Mouse (Mus musculus): ENCODE data around the gene Gm31371. TPM values are rescaled to one million over a fixed set of nuclear protein-coding genes. Genes with fewer than 3 reads are reported as not detected.
"Not testable (repeated sequence)": the region's sequence is repeated elsewhere in the genome, so short reads cannot be mapped to it uniquely, and the experiment has no call there.

Gm31371 gene
- not detected in 2 replicates for polyA plus RNA-seq (2016; fragmentation: Nextera tagmentation; extraction: Ambion mirVana)

DNA sequence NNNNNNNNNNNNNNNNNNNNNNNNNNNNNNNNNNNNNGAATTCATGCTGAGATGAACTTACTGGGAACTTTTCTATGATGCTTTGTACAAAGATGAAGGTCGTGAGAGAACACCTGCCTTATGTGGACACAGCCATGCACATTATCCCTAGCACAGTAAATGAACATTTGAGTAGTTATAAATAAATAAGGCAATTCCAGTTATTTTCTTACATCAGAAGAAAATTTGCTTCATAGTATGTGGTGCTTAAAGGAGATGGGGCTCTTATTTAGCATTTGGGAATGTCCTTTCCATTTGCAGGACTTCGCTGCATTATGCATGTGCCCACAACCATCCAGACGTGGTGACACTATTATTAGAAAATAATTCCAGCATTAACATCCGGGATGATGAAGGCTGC, at the start of gene Gm31371:
Gm31371 (plus strand) TSS at position 301 of the 400 bp plus-strand sequence.
- H3K4me3 ChIP-seq = not testable (repeated sequence)

DNA sequence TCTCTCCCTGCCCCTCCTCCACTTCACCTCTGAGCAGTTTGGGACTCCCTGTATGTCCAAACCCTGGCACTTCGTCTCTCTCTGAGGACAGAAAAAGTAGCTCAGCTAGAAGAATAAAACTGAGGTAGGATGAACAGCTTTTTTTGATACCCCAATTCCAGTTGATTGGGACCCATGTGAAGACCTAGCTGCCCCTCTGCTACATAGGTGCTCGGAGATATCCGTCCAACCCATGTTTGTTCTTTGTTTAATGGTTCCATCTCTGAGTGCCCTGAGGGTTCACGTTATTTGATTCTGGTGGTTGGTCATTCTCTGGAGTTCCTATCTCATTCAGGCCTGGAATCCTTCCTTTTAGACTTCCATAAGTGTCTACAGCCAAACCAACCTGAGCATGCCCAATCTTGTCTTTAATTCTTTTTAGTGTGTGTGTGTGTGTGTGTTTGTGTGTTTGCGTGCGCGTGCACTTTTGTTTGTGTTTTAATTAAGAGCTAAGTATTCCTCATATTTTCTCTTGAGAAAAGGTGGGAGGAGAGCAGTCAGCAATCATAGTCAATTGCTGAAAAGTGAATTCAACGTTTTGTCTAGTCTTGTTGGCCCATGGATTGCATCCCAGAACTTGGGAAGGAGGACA, 3.3 kb downstream of the Gm31371 start:
- H3K27ac ChIP-seq; H3K27me3 ChIP-seq (ENCODE audit: insufficient read depth, poor library complexity, severe bottlenecking); H3K4me1 ChIP-seq (replicated peaks); H3K36me3 ChIP-seq; DNase-seq (ENCODE audit: low spot score); H3K4me3 ChIP-seq; H3K9me3 ChIP-seq: not testable (repeated sequence)
- 82% methylated on average over 8 of the region's 8 CpGs for WGBS

More for the DNA sequence above, at the start of gene Gm31371:
- not testable (repeated sequence) for H3K9me3 ChIP-seq; DNase-seq (ENCODE audit: low spot score); H3K27ac ChIP-seq; H3K36me3 ChIP-seq; H3K4me1 ChIP-seq (replicated peaks); H3K27me3 ChIP-seq (ENCODE audit: insufficient read depth, poor library complexity, severe bottlenecking)
- WGBS = 75% methylated on average over 3 of the region's 4 CpGs

DNA sequence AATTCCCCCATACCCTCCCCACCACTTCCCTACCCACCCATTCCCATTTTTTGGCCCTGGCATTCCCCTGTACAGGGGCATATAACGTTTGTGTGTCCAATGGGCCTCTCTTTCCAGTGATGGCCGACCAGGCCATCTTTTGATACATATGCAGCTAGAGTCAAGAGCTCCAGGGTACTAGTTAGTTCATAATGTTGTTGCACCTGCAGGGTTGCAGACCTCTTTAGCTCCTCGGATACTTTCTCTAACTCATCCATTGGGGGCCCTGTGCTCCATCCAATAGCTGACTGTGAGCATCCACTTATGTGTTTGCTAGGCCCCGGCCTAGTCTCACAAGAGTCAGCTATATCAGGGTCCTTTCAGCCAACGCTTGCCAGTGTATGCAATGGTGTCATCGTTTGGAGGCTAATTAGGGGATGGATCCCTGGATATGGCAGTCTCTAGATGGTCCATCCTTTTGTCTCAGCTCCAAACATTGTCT, 5.7 kb downstream of the Gm31371 start:
- not testable (repeated sequence) for H3K27ac ChIP-seq; DNase-seq (ENCODE audit: low spot score); H3K4me3 ChIP-seq; H3K36me3 ChIP-seq; H3K27me3 ChIP-seq (ENCODE audit: insufficient read depth, poor library complexity, severe bottlenecking); H3K9me3 ChIP-seq; H3K4me1 ChIP-seq (replicated peaks)
- WGBS = 78% methylated on average over 5 of the region's 6 CpGs

- WGBS = 84% methylated on average over 2 of the region's 3 CpGs
- DNase-seq (ENCODE audit: low spot score); H3K4me3 ChIP-seq; H3K27me3 ChIP-seq (ENCODE audit: insufficient read depth, poor library complexity, severe bottlenecking); H3K9me3 ChIP-seq; H3K27ac ChIP-seq; H3K36me3 ChIP-seq; H3K4me1 ChIP-seq (replicated peaks): not testable (repeated sequence)
Observed at GRCm38 (mm10) chr8:19919086-19919485, 15.9 kb downstream of the Gm31371 start.

GRCm38 (mm10) chr8:19934274-19934673, 31.1 kb downstream of the Gm31371 start:
- H3K4me1 ChIP-seq (replicated peaks); DNase-seq (ENCODE audit: low spot score); H3K4me3 ChIP-seq; H3K27me3 ChIP-seq (ENCODE audit: insufficient read depth, poor library complexity, severe bottlenecking); H3K9me3 ChIP-seq; H3K36me3 ChIP-seq; H3K27ac ChIP-seq: not testable (repeated sequence)
- WGBS = 100% methylated on average over 1 of the region's 6 CpGs

DNA sequence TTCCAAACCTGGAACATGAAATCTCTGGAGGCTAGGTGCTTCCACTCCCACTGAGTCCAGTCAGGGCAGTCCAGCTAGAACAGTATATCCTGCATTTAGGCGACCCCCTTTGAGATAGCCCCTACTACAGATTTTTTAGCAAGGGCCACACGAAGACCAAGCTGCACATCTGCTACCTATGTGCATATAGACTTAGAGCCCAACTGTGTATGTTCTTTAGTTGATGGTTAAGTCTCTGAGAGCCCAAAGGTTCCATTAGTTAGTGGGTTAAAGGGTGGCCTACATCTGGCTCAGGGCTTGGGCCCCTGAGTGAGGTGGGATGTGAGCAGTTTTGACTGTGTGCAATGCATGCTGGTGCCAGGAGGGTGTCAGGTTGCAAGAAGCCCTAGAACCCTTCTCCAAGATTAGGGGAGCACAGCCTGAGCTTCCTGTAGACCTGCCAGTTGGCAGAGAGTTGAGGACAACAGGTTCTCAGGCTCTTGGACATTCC, 32.4 kb downstream of the Gm31371 start:
- H3K36me3 ChIP-seq; H3K4me1 ChIP-seq (replicated peaks); DNase-seq (ENCODE audit: low spot score); H3K27me3 ChIP-seq (ENCODE audit: insufficient read depth, poor library complexity, severe bottlenecking); H3K27ac ChIP-seq; H3K4me3 ChIP-seq; H3K9me3 ChIP-seq: not testable (repeated sequence)
- WGBS = 74% methylated on average over 2 of the region's 2 CpGs

DNA sequence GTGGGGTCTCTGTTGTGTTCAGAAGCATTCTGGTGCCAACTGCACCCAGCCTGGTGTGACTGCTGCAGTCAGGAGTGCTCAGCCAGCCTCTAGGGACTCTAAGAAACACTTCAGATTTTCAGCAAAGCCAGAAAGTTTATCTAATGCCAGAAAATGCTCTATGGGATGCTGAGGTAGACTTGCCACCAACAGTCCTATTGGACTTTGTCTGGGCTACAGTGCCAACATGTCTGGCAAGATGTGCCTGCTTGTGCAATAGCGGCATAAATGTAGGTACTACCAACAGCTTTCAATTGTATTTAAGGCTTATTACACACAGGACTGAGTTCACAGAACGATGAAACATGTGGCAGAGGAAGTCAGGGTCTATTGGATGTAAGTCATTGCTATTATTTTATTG, 57.7 kb downstream of the Gm31371 start:
- H3K9me3 ChIP-seq = peaks cover 24% of the 10 kb centered on the region
- 78% methylated on average over 2 of the region's 2 CpGs for WGBS
- no peak overlapping the region for H3K4me3 ChIP-seq
- no peak for DNase-seq (ENCODE audit: low spot score)
- H3K4me1 ChIP-seq (replicated peaks) = no peaks in the 10 kb centered on the region
- H3K27ac ChIP-seq = no peak overlapping the region
- H3K36me3 ChIP-seq = no peaks in the 10 kb centered on the region
- no peaks in the 10 kb centered on the region for H3K27me3 ChIP-seq (ENCODE audit: insufficient read depth, poor library complexity, severe bottlenecking)

DNA sequence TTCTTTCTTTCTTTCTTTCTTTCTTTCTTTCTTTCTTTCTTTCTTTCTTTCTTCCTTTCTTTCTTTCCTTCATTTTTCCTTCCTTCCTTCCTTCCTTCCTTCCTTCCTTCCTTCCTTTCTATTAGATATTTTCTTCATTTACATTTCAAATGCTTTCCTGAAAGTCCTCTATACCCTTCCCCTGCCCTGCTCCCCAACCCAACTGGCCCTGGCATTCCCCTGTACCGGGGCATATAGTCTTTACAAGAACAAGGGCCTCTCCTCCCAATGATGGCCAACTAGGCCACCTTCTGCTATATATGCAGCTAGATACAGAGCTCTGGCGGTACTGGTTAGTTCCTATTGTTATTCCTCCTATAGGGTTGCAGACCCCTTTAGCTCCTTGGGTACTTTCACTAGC, 60.6 kb downstream of the Gm31371 start:
- not testable (repeated sequence) for H3K36me3 ChIP-seq; H3K27me3 ChIP-seq (ENCODE audit: insufficient read depth, poor library complexity, severe bottlenecking); H3K27ac ChIP-seq; H3K4me3 ChIP-seq; H3K4me1 ChIP-seq (replicated peaks); DNase-seq (ENCODE audit: low spot score)
- H3K9me3 ChIP-seq = peaks cover 17% of the 10 kb centered on the region
- 78% methylated on average over 2 of the region's 2 CpGs for WGBS

- H3K4me1 ChIP-seq (replicated peaks); H3K27me3 ChIP-seq (ENCODE audit: insufficient read depth, poor library complexity, severe bottlenecking); H3K4me3 ChIP-seq; H3K27ac ChIP-seq; H3K36me3 ChIP-seq; H3K9me3 ChIP-seq; DNase-seq (ENCODE audit: low spot score): not testable (repeated sequence)
- WGBS = 51% methylated on average over 2 of the region's 2 CpGs
Observed at GRCm38 (mm10) chr8:19968151-19968550, 65.0 kb downstream of the Gm31371 start.

GRCm38 (mm10) chr8:19975237-19975636, 72.0 kb downstream of the Gm31371 start:
- H3K4me3 ChIP-seq; H3K4me1 ChIP-seq (replicated peaks); H3K27me3 ChIP-seq (ENCODE audit: insufficient read depth, poor library complexity, severe bottlenecking); H3K27ac ChIP-seq; DNase-seq (ENCODE audit: low spot score); H3K36me3 ChIP-seq: not testable (repeated sequence)
- H3K9me3 ChIP-seq = peaks cover 20% of the 10 kb centered on the region; the same call in 1 of the 2 replicates
- 87% methylated on average over 6 of the region's 6 CpGs for WGBS

Other genes with a start within 250 kb of the Gm31371 start
- 0.07 TPM in 1 of 2 replicates, not detected in the other for gene 4930467E23Rik, start 173.8 kb upstream of the Gm31371 start, polyA plus RNA-seq (2016; fragmentation: Nextera tagmentation; extraction: Ambion mirVana)

Data from hindbrain, embryonic 10.5 days (tissue).